Mouse (Mus musculus) heart, adult 2 months (tissue): ENCODE measurements around the gene P2ry10b. TPM values are rescaled to one million over a fixed set of nuclear protein-coding genes. Genes with fewer than 3 reads are reported as not detected.

Experiments
- DNase-seq, 2 experiments: peaks; one replicate each; pipeline ENCODE4 v3.0.0; 2021
- H3K27ac ChIP-seq: fragments of 200-600 bp; 2 replicates; pipeline ENCODE4 v1.8.1; 2022
- H3K27me3 ChIP-seq: fragments of 200-500 bp; 2 replicates; pipeline ENCODE4 v1.6.1; 2012; ENCODE audit warnings: mild to moderate bottlenecking, low read length, inconsistent platforms, mixed read lengths; ENCODE audit not compliant: control insufficient read depth, insufficient read depth
- H3K36me3 ChIP-seq: fragments of 200-500 bp; 2 replicates; pipeline ENCODE4 v1.6.1; 2012; ENCODE audit warnings: low read length, inconsistent platforms; ENCODE audit not compliant: control insufficient read depth, insufficient read depth
- H3K4me1 ChIP-seq: fragments of 200-500 bp; 2 replicates; pipeline ENCODE4 v1.6.1; 2011; ENCODE audit warnings: low read length; ENCODE audit not compliant: control insufficient read depth, insufficient read depth
- H3K4me3 ChIP-seq: fragments of 200-600 bp; 2 replicates; pipeline ENCODE4 v1.8.1; 2022
- H3K79me2 ChIP-seq: fragments of 200-500 bp; replicated peaks from 2 replicates; pipeline ENCODE4 v1.6.1; 2012; ENCODE audit warnings: mild to moderate bottlenecking, inconsistent platforms, low read length, moderate library complexity, mixed read lengths; ENCODE audit not compliant: control insufficient read depth, insufficient read depth
- H3K9ac ChIP-seq: fragments of 200-500 bp; 2 replicates; pipeline ENCODE4 v1.6.1; 2012; ENCODE audit warnings: low read depth, mild to moderate bottlenecking, control low read depth, inconsistent platforms, low read length, mixed read lengths
- CTCF ChIP-seq: fragments of 200-600 bp; IDR thresholded peaks from 2 replicates; pipeline ENCODE4 v1.8.1; 2022; ENCODE audit warnings: antibody characterized with exemption, mild to moderate bottlenecking, moderate library complexity
- EP300 ChIP-seq: fragments of 200-500 bp; IDR thresholded peaks from 2 replicates; pipeline ENCODE4 v1.6.1; 2011; ENCODE audit warnings: low read depth, low read length, control low read depth; ENCODE audit not compliant: insufficient read depth
- POLR2A ChIP-seq: fragments of 200-500 bp; IDR thresholded peaks from 2 replicates; pipeline ENCODE4 v1.6.1; 2011; ENCODE audit warnings: mild to moderate bottlenecking, low read depth, low read length, control low read depth; ENCODE audit not compliant: insufficient read depth
- WGBS: fragments of 180-500 bp; shearing (Covaris S2); methylation state at CpG from one replicate; pipeline ENCODE4 v1.1.7; 2018; 5-methylcytosine and 5-hydroxymethylcytosine counted together
- intact Hi-C: fragments of 180-260 bp; cut with DNase I; formaldehyde crosslinking; loops from one replicate; pipeline ENCODE4 v1.15.1; 2025
- long read RNA-seq: library from polyadenylated mRNA; stranded (forward); transcript quantifications from one replicate; pipeline ENCODE4 v2.0.0, GENCODE M21; 2021
- polyA plus RNA-seq: library from polyadenylated mRNA; depleted of rRNA; stranded (reverse); fragments of >200 nt; gene quantifications from 2 replicates; pipeline ENCODE4 v1.2.3, GENCODE M21; 2012; rRNA removed
- total RNA-seq, 2 experiments: library from RNA; stranded (reverse); gene quantifications; 2 replicates each; pipeline ENCODE4 v1.2.3; 2021

Gene P2ry10b
- 1 to 10 TPM in 1 of 2 experiments, under 1 TPM in 1; 0.55 to 1.2 TPM for total RNA-seq
- polyA plus RNA-seq, result 1.7 and 3.7 TPM in 2 replicates
- long read RNA-seq, result 0 reads

DNA sequence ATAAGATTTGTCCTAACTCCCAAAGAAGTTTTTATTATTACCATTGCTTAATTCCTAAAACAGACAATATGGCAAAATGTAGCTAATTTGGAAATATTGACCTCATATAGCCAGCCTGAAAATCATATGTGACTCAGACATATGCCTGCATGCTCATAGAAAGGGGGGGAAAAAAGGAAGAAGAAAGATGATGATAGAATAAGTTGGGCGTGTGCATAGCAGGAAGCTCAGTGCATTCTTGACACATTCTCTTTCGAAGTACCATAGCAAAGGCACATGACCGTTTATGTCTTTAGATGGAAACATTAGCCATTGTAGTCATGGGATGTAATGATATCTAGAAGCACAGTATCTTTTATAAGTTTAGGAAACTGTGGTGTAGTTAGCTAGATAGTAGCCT, at the start of gene P2ry10b:
P2ry10b (plus strand) TSS at position 247 of the 400 bp plus-strand sequence.
- 46% methylated on average over 3 of the region's 3 CpGs for WGBS
- Histone ChIP-seq H3K9ac (no peak within 1 kb of the TSS), H3K4me1 (no peaks in the 10 kb centered on the region; the same call in 1 of the 2 replicates), H3K4me3 (peak within 1 kb of the TSS; percentile 45), H3K27ac (peak within 1 kb of the TSS; percentile 40), H3K27me3 (no peaks in the 10 kb centered on the region), H3K36me3 (no peaks in the 10 kb centered on the region), H3K79me2 (no peaks in the 10 kb centered on the region)
- DNase-seq, result no peak
- TF ChIP-seq POLR2A, result no peak
- no peak for TF ChIP-seq EP300
- no peak for TF ChIP-seq CTCF
- intact Hi-C loops, result no loop called here

DNA sequence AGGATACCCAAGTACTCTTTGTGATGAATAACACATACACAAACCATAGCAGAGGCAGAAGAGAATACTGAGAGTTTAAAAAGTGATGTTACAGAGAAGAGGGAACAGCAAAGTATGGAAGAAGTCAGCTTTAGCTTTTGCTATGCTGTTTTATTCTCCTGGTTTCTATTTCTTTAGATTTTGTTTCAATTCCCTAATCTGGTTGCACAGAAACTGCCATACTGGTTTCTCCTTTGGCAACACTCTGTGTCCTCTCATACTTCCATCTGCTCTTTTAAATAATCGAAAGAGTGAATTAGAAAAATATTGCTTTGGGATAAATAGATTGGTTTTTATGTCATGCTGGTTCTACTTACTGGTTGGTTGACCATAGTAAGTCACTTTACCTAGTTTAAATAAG, 32.4 kb upstream of the P2ry10b start:
- Histone ChIP-seq H3K4me3 (no peak overlapping the region), H3K27me3 (no peaks in the 10 kb centered on the region), H3K36me3 (no peaks in the 10 kb centered on the region), H3K4me1 (no peaks in the 10 kb centered on the region), H3K9ac (no peak overlapping the region), H3K27ac (no peak overlapping the region), H3K79me2 (no peaks in the 10 kb centered on the region)
- WGBS, result 73% methylated on average over 1 of the region's 1 CpGs
- no peak for TF ChIP-seq POLR2A
- no peak for TF ChIP-seq CTCF
- TF ChIP-seq EP300, result no peak
- no peak for DNase-seq
- intact Hi-C loops, result no loop called here

DNA sequence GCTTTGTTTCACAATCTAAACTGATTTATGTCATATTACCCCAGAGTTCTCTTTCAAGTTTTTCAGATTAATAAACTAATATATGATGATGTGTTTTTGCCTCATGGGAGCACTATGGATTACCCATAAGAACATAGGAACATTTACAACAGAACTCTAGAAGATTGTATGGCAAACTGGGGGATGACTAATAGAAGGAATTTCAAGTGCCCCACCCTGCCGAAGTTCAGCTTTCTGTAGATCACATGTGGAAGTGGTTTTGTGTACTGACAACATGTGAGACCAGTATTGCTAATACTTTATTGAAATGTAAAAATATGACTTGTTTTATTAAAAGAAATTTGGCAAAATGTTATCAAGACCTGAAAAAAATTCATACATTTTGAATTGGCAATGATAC, 31.7 kb upstream of the P2ry10b start:
- no peak for DNase-seq
- WGBS, result 65% methylated on average over 1 of the region's 1 CpGs
- no peaks in the 10 kb centered on the region for H3K27me3 ChIP-seq
- no peaks in the 10 kb centered on the region for H3K4me1 ChIP-seq
- no peak overlapping the region for H3K4me3 ChIP-seq
- H3K79me2 ChIP-seq, result no peaks in the 10 kb centered on the region
- H3K36me3 ChIP-seq, result no peaks in the 10 kb centered on the region
- TF ChIP-seq CTCF (no peak), POLR2A (no peak), EP300 (no peak)
- intact Hi-C loops, result no loop called here
- H3K9ac ChIP-seq, result no peak overlapping the region
- H3K27ac ChIP-seq, result no peak overlapping the region

DNA sequence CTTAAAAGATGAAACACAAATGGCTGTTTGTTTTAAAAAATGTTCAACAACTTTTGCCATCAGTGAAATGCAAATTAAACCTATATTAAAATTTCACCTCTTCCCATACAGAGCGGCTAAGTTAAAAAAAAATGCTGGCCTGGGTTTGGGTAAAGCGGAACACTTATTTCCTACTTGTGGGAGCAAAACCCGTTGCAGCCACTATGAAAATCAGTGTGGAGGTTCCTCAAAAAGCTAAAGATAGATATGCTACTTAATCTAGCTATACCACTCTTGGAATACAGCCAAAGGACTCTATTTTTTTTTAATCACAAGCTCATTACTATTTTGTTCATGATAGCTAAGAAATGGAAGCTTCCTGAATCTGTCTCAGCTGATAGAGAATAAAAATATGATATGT, 5.5 kb upstream of the P2ry10b start:
- no peak overlapping the region for H3K27ac ChIP-seq
- H3K9ac ChIP-seq, result no peak overlapping the region
- H3K27me3 ChIP-seq, result no peaks in the 10 kb centered on the region
- TF ChIP-seq EP300 (no peak), CTCF (no peak), POLR2A (no peak)
- no peak for DNase-seq
- no peaks in the 10 kb centered on the region for H3K4me1 ChIP-seq
- H3K79me2 ChIP-seq, result no peaks in the 10 kb centered on the region
- WGBS, result 62% methylated on average over 3 of the region's 3 CpGs
- intact Hi-C loops, result no loop called here
- no peak overlapping the region for H3K4me3 ChIP-seq
- H3K36me3 ChIP-seq, result no peaks in the 10 kb centered on the region

DNA sequence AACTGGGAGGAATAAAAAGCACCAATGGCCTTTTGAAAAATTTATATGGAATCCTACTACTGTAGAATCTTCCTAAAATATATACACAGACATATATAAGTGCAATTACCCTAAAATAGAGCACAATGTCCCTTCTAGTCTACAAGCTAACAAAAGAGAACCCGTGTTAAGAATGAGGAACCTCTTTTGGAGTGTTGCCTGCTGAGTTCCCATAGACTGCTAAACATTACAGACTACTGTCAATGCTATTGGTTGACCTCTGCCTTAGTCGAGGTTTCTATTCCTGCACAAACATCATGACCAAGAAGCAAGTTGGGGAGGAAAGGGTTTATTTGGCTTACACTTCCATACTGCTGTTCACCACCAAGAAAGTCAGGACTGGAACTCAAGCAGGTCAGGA, 4.8 kb upstream of the P2ry10b start:
- 43% methylated on average over 2 of the region's 2 CpGs for WGBS
- Histone ChIP-seq H3K36me3 (no peaks in the 10 kb centered on the region), H3K79me2 (no peaks in the 10 kb centered on the region), H3K9ac (no peak overlapping the region), H3K4me3 (no peak overlapping the region), H3K4me1 (no peaks in the 10 kb centered on the region), H3K27ac (no peak overlapping the region), H3K27me3 (no peaks in the 10 kb centered on the region)
- DNase-seq, result no peak
- TF ChIP-seq EP300, result no peak
- no peak for TF ChIP-seq POLR2A
- no peak for TF ChIP-seq CTCF
- intact Hi-C loops, result no loop called here

DNA sequence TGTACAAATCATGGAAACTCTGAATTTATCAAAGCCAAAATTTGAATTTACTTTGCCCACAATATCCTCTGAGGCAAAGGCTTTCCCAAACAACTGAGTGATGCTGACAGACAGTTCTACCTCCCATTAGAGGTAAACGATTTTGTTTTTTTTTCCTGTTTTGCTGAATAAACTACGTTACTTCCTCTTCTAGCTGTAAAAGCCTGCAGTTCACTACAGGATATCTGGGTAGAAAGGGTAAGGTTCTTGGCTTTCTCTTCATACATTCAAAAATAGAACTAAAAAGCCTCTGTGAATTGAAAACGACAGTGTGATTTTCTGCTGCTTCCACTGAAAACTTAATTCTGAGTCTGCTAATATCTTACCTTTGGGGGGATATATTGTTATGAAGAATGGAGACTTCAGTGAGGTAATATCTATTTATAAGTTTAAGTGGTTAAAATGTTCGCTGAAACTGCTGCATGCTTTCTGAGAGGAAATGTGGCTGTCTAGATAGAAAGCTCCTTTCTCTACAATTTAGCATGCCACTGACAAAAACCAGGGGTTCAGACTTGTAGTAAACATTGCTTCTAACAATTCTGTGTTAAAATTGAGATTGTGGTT, 765 bp downstream of the P2ry10b start:
- TF ChIP-seq EP300, result no peak
- no peak for TF ChIP-seq CTCF
- no peak for TF ChIP-seq POLR2A
- 27% methylated on average over 4 of the region's 4 CpGs for WGBS

More for the DNA sequence above, 765 bp downstream of the P2ry10b start:
- H3K4me3 ChIP-seq, result peak overlapping the region; percentile 45
- no peaks in the 10 kb centered on the region; the same call in 1 of the 2 replicates for H3K4me1 ChIP-seq
- peak overlapping the region; percentile 40 for H3K27ac ChIP-seq
- no peaks in the 10 kb centered on the region for H3K79me2 ChIP-seq
- H3K9ac ChIP-seq, result no peak overlapping the region
- DNase-seq, result no peak
- intact Hi-C loops, result no loop called here
- H3K36me3 ChIP-seq, result no peaks in the 10 kb centered on the region
- no peaks in the 10 kb centered on the region for H3K27me3 ChIP-seq
